Mouse (Mus musculus): ENCODE data around the gene Tent5a.

- TF ChIP-seq POLR2A (IDR thresholded peaks at IDR 0.05; ENCODE audit: control insufficient read depth in 1 of 2, insufficient read depth in 1 of 2, low read depth in 1 of 2, low read length in 2 of 2, poor library complexity in 1 of 2) (no peak), TCF12 (IDR thresholded peaks at IDR 0.05; ENCODE audit: low read depth, low read length) (peak; percentile 94), GABPA (IDR thresholded peaks at IDR 0.05; ENCODE audit: low read depth, low read length) (no peak), ZNF384 (IDR thresholded peaks at IDR 0.05; ENCODE audit: low read depth, low read length) (peak; percentile 84), CTCF (IDR thresholded peaks at IDR 0.05 in 2 of 3, conservative IDR thresholded peaks at IDR 0.05 in 1 of 3; ENCODE audit: control insufficient read depth in 1 of 3, insufficient read depth in 1 of 3, low read depth in 2 of 3, low read length in 3 of 3, poor library complexity in 1 of 3, severe bottlenecking in 1 of 3) (no peak), NRF1 (IDR thresholded peaks at IDR 0.05; ENCODE audit: insufficient read depth, low read depth, low read length, poor library complexity, severe bottlenecking) (no peak), ZKSCAN1 (IDR thresholded peaks at IDR 0.05; ENCODE audit: low read depth, low read length) (no peak), GATA1 (IDR thresholded peaks at IDR 0.05; ENCODE audit: low read depth, low read length) (peak; percentile 97), MEF2A (IDR thresholded peaks at IDR 0.05; ENCODE audit: extremely low read depth, insufficient replicate concordance, low read depth, low read length, poor library complexity, severe bottlenecking) (no peak), TAL1 (IDR thresholded peaks at IDR 0.05; ENCODE audit: low read length) (peak; percentile 72), MAZ (IDR thresholded peaks at IDR 0.05; ENCODE audit: low read depth, low read length) (no peak), CHD2 (IDR thresholded peaks at IDR 0.05; ENCODE audit: low read length) (peak; percentile 16; the same call in 1 of the 2 replicates), ZC3H11A (IDR thresholded peaks at IDR 0.05; ENCODE audit: low read depth, low read length) (no peak)
Measured at GRCm38 (mm10) chr9:85340303-85340702, 13.2 kb upstream of the Tent5a start.

All from MEL (cell line).